In genomic region chr15:79755977-79756625, GRCm38 (mm10) we compare ENCODE assay signal across 11 mouse cellular contexts. TPM values are rescaled to one million over a fixed set of nuclear protein-coding genes. Genes with fewer than 3 reads are reported as not detected.
DNase-seq lines count a peak whose midpoint lies in the region; ATAC-seq lines count a peak whose summit lies in the region.
"Had no signal": no experiment of that assay in that cellular context is flagged by ENCODE, and none has a peak within 500 bp of the region (broad histone marks: within the 10 kb centered on the region; RNA-seq: fewer than 3 reads in every experiment).

No protein-coding gene starts in this region.

- H3K27me3 ChIP-seq in forebrain, embryonic 10.5 days (ENCODE audit: poor library complexity, severe bottlenecking): no peaks in the 10 kb centered on the region
- no peaks in the 10 kb centered on the region for H3K27me3 ChIP-seq in forebrain, embryonic 14.5 days (replicated peaks; ENCODE audit: control insufficient read depth, insufficient read depth, low read length)

- ATAC-seq in forebrain, embryonic 14.5 days: no peak

- DNase-seq in forebrain, embryonic 10.5 days (ENCODE audit: extremely low spot score, low spot score): no peak
- DNase-seq in forebrain, embryonic 14.5 days (ENCODE audit: low spot score): no peak
- DNase-seq in left cerebral cortex, postnatal 14 days (ENCODE audit: low spot score in 2 of 2): peak; percentile 58 to 70
- DNase-seq in left cerebral cortex, postnatal 10 days (ENCODE audit: extremely low spot score in 1 of 2, low spot score in 2 of 2): no peak
- DNase-seq in right cerebral cortex, adult 18-20 months: peak; percentile 73
- no peak for DNase-seq in right cerebral cortex, postnatal 4 days
- peak; percentile 24 for DNase-seq in right cerebral cortex, postnatal 14 days
- DNase-seq in gastrocnemius, postnatal 10 days: no peak
- DNase-seq: cerebellum, adult 8-10 months; gastrocnemius, adult 2 months; kidney, adult 11 months had no signal

- H3K4me1 ChIP-seq in forebrain, embryonic 10.5 days: peaks cover 23% of the 10 kb centered on the region
- H3K4me1 ChIP-seq in forebrain, embryonic 14.5 days (ENCODE audit: control insufficient read depth, insufficient read depth, low read length): peaks cover 6% of the 10 kb centered on the region

- intact Hi-C loops in left cerebral cortex, postnatal 14 days (cut with DNase I): loop anchor here (2.0 to 10.0 kb wide), 4 partner anchors 46 to 321 kb away; partner anchors contain the start of gene Nptxr
- intact Hi-C loops in left cerebral cortex, postnatal 10 days (cut with DNase I): loop anchor here (5.0 to 10.0 kb wide), 2 partner anchors 46 to 159 kb away; partner anchors contain the start of gene Nptxr

- H3K4me2 ChIP-seq in forebrain, embryonic 14.5 days (ENCODE audit: low read length): no peak overlapping the region

- WGBS in forebrain, embryonic 10.5 days: 81% methylated on average over 8 of the region's 8 CpGs
- 65% methylated on average over 8 of the region's 8 CpGs for WGBS in forebrain, embryonic 14.5 days

- no peak overlapping the region for H3K4me3 ChIP-seq in forebrain, embryonic 10.5 days
- H3K4me3 ChIP-seq in forebrain, embryonic 14.5 days (ENCODE audit: low read depth, low read length): no peak overlapping the region
- H3K4me3 ChIP-seq: gastrocnemius, adult 2 months had no signal

- peaks cover 4% of the 10 kb centered on the region for H3K36me3 ChIP-seq in forebrain, embryonic 10.5 days (replicated peaks)
- peaks cover 3% of the 10 kb centered on the region; the same call in 1 of the 2 replicates for H3K36me3 ChIP-seq in forebrain, embryonic 14.5 days (ENCODE audit: control insufficient read depth, insufficient read depth, low read length)

- H3K9me3 ChIP-seq in forebrain, embryonic 10.5 days: no peaks in the 10 kb centered on the region
- H3K9me3 ChIP-seq in forebrain, embryonic 14.5 days (replicated peaks; ENCODE audit: control insufficient read depth, low read length): no peaks in the 10 kb centered on the region

- H3K27ac ChIP-seq in forebrain, embryonic 10.5 days: peak overlapping the region; percentile 63; the same call in 1 of the 2 replicates
- H3K27ac ChIP-seq in forebrain, embryonic 14.5 days (ENCODE audit: low read depth, low read length): no peak overlapping the region
- H3K27ac ChIP-seq: gastrocnemius, adult 2 months had no signal

- no peak overlapping the region for H3K9ac ChIP-seq in forebrain, embryonic 14.5 days (ENCODE audit: low read length)

RNA-seq across cellular contexts. Expression of gene Sun2, which starts 13.8 kb away (rescaled TPM):
- polyA plus RNA-seq in forebrain, embryonic 10.5 days (2016; fragmentation: Nextera tagmentation; extraction: Ambion mirVana): 2.0 and 3.4 TPM in 2 replicates
- 4.8 and 7.6 TPM in 2 replicates for polyA plus RNA-seq in forebrain, embryonic 14.5 days (2014; fragmentation: Nextera tagmentation; extraction: Ambion mirVana)
- total RNA-seq in left cerebral cortex, postnatal 14 days (2021): 10 to 100 TPM; 24.8 to 25.3 TPM
- total RNA-seq in left cerebral cortex, postnatal 10 days (2021): 10 to 100 TPM; 14.9 to 20.2 TPM
- total RNA-seq in gastrocnemius, postnatal 10 days (2021): 10 to 100 TPM; 61.3 to 65.9 TPM

RNA-seq across cellular contexts. Expression of gene Dnal4, which starts 21.5 kb away (rescaled TPM):
- 63.3 and 70.8 TPM in 2 replicates for polyA plus RNA-seq in forebrain, embryonic 10.5 days (2016; fragmentation: Nextera tagmentation; extraction: Ambion mirVana)
- polyA plus RNA-seq in forebrain, embryonic 14.5 days (2014; fragmentation: Nextera tagmentation; extraction: Ambion mirVana): 96.1 and 101 TPM in 2 replicates
- total RNA-seq in left cerebral cortex, postnatal 14 days (2021): 10 to 100 TPM; 37.5 to 39.7 TPM
- 10 to 100 TPM; 28.6 to 31.0 TPM for total RNA-seq in left cerebral cortex, postnatal 10 days (2021)
- 10 to 100 TPM; 10.4 to 12.6 TPM for total RNA-seq in gastrocnemius, postnatal 10 days (2021)

RNA-seq across cellular contexts. Expression of gene Nptxr, which starts 48.5 kb away (rescaled TPM):
- polyA plus RNA-seq in forebrain, embryonic 10.5 days (2016; fragmentation: Nextera tagmentation; extraction: Ambion mirVana): 1.6 and 1.7 TPM in 2 replicates
- 7.6 and 8.5 TPM in 2 replicates for polyA plus RNA-seq in forebrain, embryonic 14.5 days (2014; fragmentation: Nextera tagmentation; extraction: Ambion mirVana)
- 100 to 1,000 TPM; 693 to 768 TPM for total RNA-seq in left cerebral cortex, postnatal 14 days (2021)
- total RNA-seq in left cerebral cortex, postnatal 10 days (2021): 100 to 1,000 TPM; 454 to 474 TPM
- total RNA-seq in gastrocnemius, postnatal 10 days (2021): 1 to 10 TPM; 4.2 to 5.1 TPM

Comparison
In these comparisons a context has a peak if more than half of its experiments do, and no peak if none do; other contexts are left out.
1. DNase-seq: peak in left cerebral cortex, postnatal 14 days (2 of 2), right cerebral cortex, adult 18-20 months (single experiment) and right cerebral cortex, postnatal 14 days (single experiment); none in forebrain, embryonic 10.5 days (single experiment), forebrain, embryonic 14.5 days (single experiment), left cerebral cortex, postnatal 10 days (0 of 2), right cerebral cortex, postnatal 4 days (single experiment) and gastrocnemius, postnatal 10 days (single experiment).
2. RNA of gene Nptxr, which starts 48.5 kb away (total RNA-seq): 693 to 768 TPM in left cerebral cortex, postnatal 14 days and 454 to 474 TPM in left cerebral cortex, postnatal 10 days; 4.2 to 5.1 TPM in gastrocnemius, postnatal 10 days; every median in the first group is over 10 times any median in the second.